Mouse (Mus musculus) frontal cortex, postnatal 10 days (tissue): ENCODE measurements around the gene 4930415L06Rik.

ENCODE experiments used
- DNase-seq, 2 experiments: peaks; one replicate each; pipeline ENCODE4 v3.0.0; 2022; ENCODE audit warnings: low spot score in 2 of 2, mixed read lengths in 1 of 2

Gene 4930415L06Rik

DNA sequence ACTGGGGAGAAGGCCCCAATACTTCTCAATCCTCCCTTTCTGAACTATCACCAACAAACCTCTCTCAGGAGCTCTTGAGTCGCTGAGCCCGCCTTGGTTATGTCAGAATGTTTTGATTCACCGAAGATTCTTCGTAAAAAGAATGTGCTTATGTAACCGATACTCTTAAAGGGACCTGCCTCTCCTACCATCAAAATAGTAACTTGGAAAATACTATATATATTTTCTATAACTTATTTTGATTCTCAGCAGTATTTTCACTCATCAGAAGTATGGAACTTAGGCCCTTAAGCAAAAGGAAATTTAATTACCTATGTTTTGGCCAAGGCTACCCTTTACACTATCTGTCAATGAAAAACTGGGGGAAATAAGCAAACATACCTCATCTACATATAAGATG is at the start of gene 4930415L06Rik:
Gene 4930415L06Rik, minus strand, starts transcription at position 101 of the 400 bp plus-strand sequence.
- no peak for DNase-seq

GRCm38 (mm10) chrX:89978621-89979020 is 46.0 kb upstream of the 4930415L06Rik start:
- no peak for DNase-seq

DNA sequence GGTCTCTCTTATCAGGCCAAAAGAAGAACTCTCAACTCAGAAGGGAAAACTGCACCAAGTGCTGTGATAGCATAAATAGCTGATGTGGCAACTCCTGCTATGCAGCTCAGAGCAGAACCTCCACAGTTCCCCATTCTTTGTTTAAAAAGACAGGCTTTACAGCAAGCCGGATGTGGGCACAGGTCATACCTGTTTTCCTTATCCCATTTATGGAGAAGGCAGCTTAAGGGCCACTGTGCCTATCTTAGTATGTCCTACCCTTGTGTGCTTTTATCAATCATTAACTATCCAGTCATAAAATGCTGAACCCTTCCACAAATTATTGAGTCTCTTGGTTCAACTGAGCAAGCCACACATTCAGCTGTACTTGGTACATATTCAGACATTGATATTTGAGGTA is 27.8 kb downstream of the 4930415L06Rik start:
- no peak for DNase-seq
